Mouse (Mus musculus): Measurements from ENCODE around the gene Nostrin. TPM values are rescaled to one million over a fixed set of nuclear protein-coding genes. Genes with fewer than 3 reads are reported as not detected.

Nostrin gene
- total and polyA plus RNA-seq, 3 experiments = 0.24 to 2.5 (median 0.29) TPM

DNA sequence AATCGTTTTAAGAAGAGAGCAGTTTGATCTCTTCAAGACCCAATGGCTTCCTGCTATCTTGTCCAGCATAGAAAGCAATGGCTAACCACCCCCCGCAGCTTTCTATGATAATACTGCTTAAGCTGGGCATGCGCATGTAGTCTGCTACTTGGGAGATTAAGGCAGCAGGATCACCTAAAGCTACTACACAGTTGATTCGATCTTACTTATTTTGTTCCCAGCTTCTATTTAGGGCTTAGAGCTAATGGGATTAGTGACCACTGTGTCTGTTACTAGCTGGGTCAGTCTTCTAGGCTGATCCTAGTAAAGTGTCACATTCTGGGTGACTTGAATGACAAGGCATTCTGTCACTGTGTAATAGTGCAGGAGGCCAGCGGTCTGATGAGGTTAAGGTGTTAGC is 15.2 kb downstream of the Nostrin start:
- H3K27me3 ChIP-seq (replicated peaks) = no peaks in the 10 kb centered on the region
- no peak for DNase-seq (ENCODE audit: extremely low read depth)
- H3K27ac ChIP-seq (ENCODE audit: insufficient read depth, low read depth) = no peak overlapping the region
- TF ChIP-seq BHLHE40 (IDR thresholded peaks at IDR 0.05; ENCODE audit: low read depth, low read length) = no peak
- TF ChIP-seq CTCF (conservative IDR thresholded peaks at IDR 0.05 in 1 of 2, IDR thresholded peaks at IDR 0.05 in 1 of 2; ENCODE audit: low read depth in 2 of 2, low read length in 2 of 2) = no peak
- H3K79me2 ChIP-seq (replicated peaks; ENCODE audit: control insufficient read depth, extremely low read depth, insufficient read depth, poor library complexity, severe bottlenecking) = no peaks in the 10 kb centered on the region
- H3K4me2 ChIP-seq (ENCODE audit: insufficient read depth, low read depth, poor library complexity, severe bottlenecking) = no peak overlapping the region
- no peaks in the 10 kb centered on the region for H3K9me3 ChIP-seq (replicated peaks; ENCODE audit: low read length)
- no peak overlapping the region for H3K4me3 ChIP-seq (replicated peaks in 1 of 3; ENCODE audit: low read depth in 2 of 3, low read length in 2 of 3, poor library complexity in 1 of 3)
- H3K36me3 ChIP-seq (replicated peaks in 1 of 2; ENCODE audit: control insufficient read depth in 1 of 2, insufficient read depth in 1 of 2, low read length in 1 of 2) = no peaks in the 10 kb centered on the region
- dilution Hi-C loops (cut with MboI; ENCODE audit: extremely low pct_ligation_motif_present, extremely low pct_unique_long_range_greater_than_20kb, low sequenced_read_pairs) (no loop called here), in situ Hi-C loops (cut with MboI; ENCODE audit: low pct_ligation_motif_present, low pct_unique_long_range_greater_than_20kb, low sequenced_read_pairs) (no loop called here)
- peaks cover 7% of the 10 kb centered on the region in 2 experiments; a peak in 3 of 4 replicates for H3K4me1 ChIP-seq (ENCODE audit: control insufficient read depth in 1 of 2, insufficient read depth in 2 of 2)
- no peak overlapping the region for H3K9ac ChIP-seq (ENCODE audit: insufficient read depth, low read depth)

DNA sequence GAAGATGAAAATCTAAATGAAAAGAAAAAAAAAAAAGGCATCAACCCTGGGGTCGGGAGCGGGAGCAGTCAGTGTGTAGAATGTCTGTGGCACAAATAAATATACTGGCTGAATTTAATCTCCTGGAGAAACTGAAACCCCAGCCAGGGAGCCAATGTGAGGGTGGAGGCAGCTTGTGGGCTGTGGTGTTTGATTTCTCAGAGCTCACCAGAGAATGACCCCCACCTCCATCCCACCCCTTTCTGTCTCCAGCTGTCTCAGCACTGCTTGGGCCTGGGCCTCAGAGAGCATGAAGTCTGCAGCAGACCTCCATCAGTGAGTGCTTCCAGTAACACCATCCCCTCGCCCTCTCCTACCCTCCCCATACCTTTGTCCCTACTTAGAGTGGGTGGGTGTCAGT is 20.3 kb downstream of the Nostrin start:
- Histone ChIP-seq H3K4me1 (ENCODE audit: control insufficient read depth in 1 of 2, insufficient read depth in 2 of 2) (no peaks in the 10 kb centered on the region), H3K4me3 (replicated peaks in 1 of 3; ENCODE audit: low read depth in 2 of 3, low read length in 2 of 3, poor library complexity in 1 of 3) (no peak overlapping the region), H3K79me2 (replicated peaks; ENCODE audit: control insufficient read depth, extremely low read depth, insufficient read depth, poor library complexity, severe bottlenecking) (no peaks in the 10 kb centered on the region), H3K4me2 (ENCODE audit: insufficient read depth, low read depth, poor library complexity, severe bottlenecking) (no peak overlapping the region), H3K9me3 (replicated peaks; ENCODE audit: low read length) (no peaks in the 10 kb centered on the region), H3K27me3 (replicated peaks) (no peaks in the 10 kb centered on the region), H3K27ac (ENCODE audit: insufficient read depth, low read depth) (no peak overlapping the region), H3K9ac (ENCODE audit: insufficient read depth, low read depth) (no peak overlapping the region), H3K36me3 (replicated peaks in 1 of 2; ENCODE audit: control insufficient read depth in 1 of 2, insufficient read depth in 1 of 2, low read length in 1 of 2) (no peaks in the 10 kb centered on the region)
- in situ Hi-C loops (cut with MboI; ENCODE audit: low pct_ligation_motif_present, low pct_unique_long_range_greater_than_20kb, low sequenced_read_pairs) (no loop called here), dilution Hi-C loops (cut with MboI; ENCODE audit: extremely low pct_ligation_motif_present, extremely low pct_unique_long_range_greater_than_20kb, low sequenced_read_pairs) (no loop called here)
- TF ChIP-seq E2F4 (IDR thresholded peaks at IDR 0.05; ENCODE audit: insufficient replicate concordance, low read depth, low read length) = no peak
- no peak for TF ChIP-seq JUND (conservative IDR thresholded peaks at IDR 0.05; ENCODE audit: low read depth, low read length)
- TF ChIP-seq POLR2AphosphoS2 (IDR thresholded peaks at IDR 0.05; ENCODE audit: low read depth, low read length) = no peak
- TF ChIP-seq ZC3H11A (IDR thresholded peaks at IDR 0.05; ENCODE audit: low read depth, low read length) = no peak
- TF ChIP-seq POLR2A (IDR thresholded peaks at IDR 0.05; ENCODE audit: low read depth, low read length) = no peak
- TF ChIP-seq NELFE (IDR thresholded peaks at IDR 0.05; ENCODE audit: low read depth, low read length) = no peak
- TF ChIP-seq BHLHE40 (IDR thresholded peaks at IDR 0.05; ENCODE audit: low read depth, low read length) = no peak
- TF ChIP-seq MAX (IDR thresholded peaks at IDR 0.05; ENCODE audit: low read length) = no peak
- TF ChIP-seq MYC (IDR thresholded peaks at IDR 0.05; ENCODE audit: low read depth, low read length) = no peak
- TF ChIP-seq CTCF (conservative IDR thresholded peaks at IDR 0.05 in 1 of 2, IDR thresholded peaks at IDR 0.05 in 1 of 2; ENCODE audit: low read depth in 2 of 2, low read length in 2 of 2) = no peak
- TF ChIP-seq TCF12 (IDR thresholded peaks at IDR 0.05; ENCODE audit: low read depth, low read length) = no peak
- no peak for TF ChIP-seq SMC3 (IDR thresholded peaks at IDR 0.05; ENCODE audit: low read depth, low read length)
- no peak for TF ChIP-seq HCFC1 (IDR thresholded peaks at IDR 0.05; ENCODE audit: low read depth, low read length)
- no peak for TF ChIP-seq CHD2 (IDR thresholded peaks at IDR 0.05; ENCODE audit: low read length)
- TF ChIP-seq PAX5 (IDR thresholded peaks at IDR 0.05; ENCODE audit: low read length) = no peak
- no peak for TF ChIP-seq ETS1 (conservative IDR thresholded peaks at IDR 0.05; ENCODE audit: low read depth, low read length)
- TF ChIP-seq JUN (IDR thresholded peaks at IDR 0.05; ENCODE audit: insufficient read depth, low read depth, low read length) = no peak
- no peak for TF ChIP-seq ZNF384 (IDR thresholded peaks at IDR 0.05; ENCODE audit: low read depth, low read length)
- TF ChIP-seq ZMIZ1 (IDR thresholded peaks at IDR 0.05; ENCODE audit: low read depth, low read length) = no peak
- DNase-seq (ENCODE audit: extremely low read depth) = no peak

Measured in CH12.LX (cell line).